Mouse (Mus musculus) megakaryocyte, embryonic 14.5 days (primary cell): ENCODE measurements around the gene Ptpn1. TPM values are rescaled to one million over a fixed set of nuclear protein-coding genes. Genes with fewer than 3 reads are reported as not detected.

ENCODE experiments used
- H3K27me3 ChIP-seq: replicated peaks from 2 replicates; pipeline ENCODE3; 2012; ENCODE audit warnings: inconsistent platforms
- H3K36me3 ChIP-seq: replicated peaks from 2 replicates; pipeline ENCODE3; 2012; ENCODE audit warnings: low read length, inconsistent platforms, mixed read lengths
- H3K4me1 ChIP-seq: 2 replicates; pipeline ENCODE4 v1.6.1; 2012; ENCODE audit warnings: inconsistent platforms
- H3K4me3 ChIP-seq: replicated peaks from 2 replicates; pipeline ENCODE3; 2012; ENCODE audit warnings: moderate library complexity, mild to moderate bottlenecking, inconsistent platforms
- H3K9me3 ChIP-seq: 2 replicates; pipeline ENCODE4 v1.6.1; 2012; ENCODE audit warnings: inconsistent platforms
- FLI1 ChIP-seq: IDR thresholded peaks from 2 replicates; pipeline ENCODE4 v1.6.1; 2012; ENCODE audit warnings: low read length, inconsistent platforms, mixed read lengths
- GATA1 ChIP-seq: IDR thresholded peaks from 3 replicates; pipeline ENCODE4 v1.6.1; 2012; ENCODE audit warnings: mixed read lengths, low read length, inconsistent platforms, borderline replicate concordance
- polyA plus RNA-seq: library from polyadenylated mRNA; stranded (reverse); fragments of >175 nt; gene quantifications from 2 replicates; pipeline ENCODE4 v1.2.3, GENCODE M21; 2012; ENCODE audit warnings: low replicate concordance; ENCODE audit not compliant: insufficient read depth

The Ptpn1 gene
- polyA plus RNA-seq, 1 experiment = 120 TPM

GRCm38 (mm10) chr2:167978271-167978670 is 46.4 kb downstream of the Ptpn1 start:
- H3K4me1 ChIP-seq = peaks cover 69% of the 10 kb centered on the region
- peaks cover 100% of the 10 kb centered on the region for H3K36me3 ChIP-seq
- no peak overlapping the region for H3K4me3 ChIP-seq
- no peaks in the 10 kb centered on the region for H3K27me3 ChIP-seq
- H3K9me3 ChIP-seq = no peaks in the 10 kb centered on the region
- TF ChIP-seq GATA1 (no peak), FLI1 (no peak)

GRCm38 (mm10) chr2:167980391-167980790 is 48.5 kb downstream of the Ptpn1 start:
- Histone ChIP-seq H3K9me3 (no peaks in the 10 kb centered on the region), H3K4me3 (no peak overlapping the region), H3K36me3 (peaks cover 100% of the 10 kb centered on the region), H3K4me1 (peaks cover 69% of the 10 kb centered on the region), H3K27me3 (no peaks in the 10 kb centered on the region)
- no peak for TF ChIP-seq FLI1
- TF ChIP-seq GATA1 = no peak

- Histone ChIP-seq H3K9me3 (no peaks in the 10 kb centered on the region), H3K27me3 (no peaks in the 10 kb centered on the region), H3K4me1 (peaks cover 68% of the 10 kb centered on the region), H3K4me3 (no peak overlapping the region), H3K36me3 (peaks cover 100% of the 10 kb centered on the region)
- TF ChIP-seq GATA1 = no peak
- no peak for TF ChIP-seq FLI1
Observed at GRCm38 (mm10) chr2:167982646-167983045, 50.8 kb downstream of the Ptpn1 start.

- peaks cover 100% of the 10 kb centered on the region for H3K36me3 ChIP-seq
- no peaks in the 10 kb centered on the region for H3K27me3 ChIP-seq
- TF ChIP-seq FLI1 (no peak), GATA1 (no peak)
- H3K4me3 ChIP-seq = no peak overlapping the region
- H3K4me1 ChIP-seq = peaks cover 66% of the 10 kb centered on the region
- no peaks in the 10 kb centered on the region for H3K9me3 ChIP-seq
Observed at GRCm38 (mm10) chr2:167984371-167984770, 52.5 kb downstream of the Ptpn1 start.

GRCm38 (mm10) chr2:167984946-167985345 is 53.1 kb downstream of the Ptpn1 start:
- H3K9me3 ChIP-seq = no peaks in the 10 kb centered on the region
- peaks cover 100% of the 10 kb centered on the region for H3K36me3 ChIP-seq
- no peaks in the 10 kb centered on the region for H3K27me3 ChIP-seq
- TF ChIP-seq FLI1 (no peak), GATA1 (no peak)
- no peak overlapping the region for H3K4me3 ChIP-seq
- peaks cover 66% of the 10 kb centered on the region for H3K4me1 ChIP-seq

- Histone ChIP-seq H3K4me1 (peaks cover 66% of the 10 kb centered on the region), H3K4me3 (no peak overlapping the region), H3K36me3 (peaks cover 100% of the 10 kb centered on the region), H3K9me3 (no peaks in the 10 kb centered on the region), H3K27me3 (no peaks in the 10 kb centered on the region)
- TF ChIP-seq FLI1 (no peak), GATA1 (no peak)
Observed at GRCm38 (mm10) chr2:167986762-167987161, 54.9 kb downstream of the Ptpn1 start.

GRCm38 (mm10) chr2:167987640-167988039 is 55.8 kb downstream of the Ptpn1 start:
- H3K36me3 ChIP-seq = peaks cover 100% of the 10 kb centered on the region
- H3K27me3 ChIP-seq = no peaks in the 10 kb centered on the region
- H3K4me1 ChIP-seq = peaks cover 69% of the 10 kb centered on the region
- no peak overlapping the region for H3K4me3 ChIP-seq
- TF ChIP-seq GATA1 = no peak
- H3K9me3 ChIP-seq = no peaks in the 10 kb centered on the region

GRCm38 (mm10) chr2:167989310-167989709 is 57.5 kb downstream of the Ptpn1 start:
- H3K9me3 ChIP-seq = no peaks in the 10 kb centered on the region
- H3K36me3 ChIP-seq = peaks cover 100% of the 10 kb centered on the region
- peaks cover 56% of the 10 kb centered on the region for H3K4me1 ChIP-seq
- H3K27me3 ChIP-seq = no peaks in the 10 kb centered on the region
- TF ChIP-seq GATA1 (no peak), FLI1 (no peak)
- H3K4me3 ChIP-seq = no peak overlapping the region

- no peaks in the 10 kb centered on the region for H3K9me3 ChIP-seq
- no peak for TF ChIP-seq GATA1
- no peak overlapping the region for H3K4me3 ChIP-seq
Observed at GRCm38 (mm10) chr2:167993260-167993659, 61.4 kb downstream of the Ptpn1 start.

GRCm38 (mm10) chr2:167995870-167996635 is 64.2 kb downstream of the Ptpn1 start:
- peaks cover 94% of the 10 kb centered on the region for H3K36me3 ChIP-seq
- no peaks in the 10 kb centered on the region for H3K27me3 ChIP-seq
- no peak for TF ChIP-seq FLI1
- no peak for TF ChIP-seq GATA1
- 0 out of 2 replicates have a peak, but pooled peaks cover 3% of the 10 kb centered on the region for H3K9me3 ChIP-seq
- H3K4me1 ChIP-seq = peaks cover 44% of the 10 kb centered on the region
- H3K4me3 ChIP-seq = no peak overlapping the region

More at GRCm38 (mm10) chr2:167993260-167993659, 61.4 kb downstream of the Ptpn1 start:
- H3K4me1 ChIP-seq = peaks cover 37% of the 10 kb centered on the region
- peaks cover 100% of the 10 kb centered on the region for H3K36me3 ChIP-seq
- H3K27me3 ChIP-seq = no peaks in the 10 kb centered on the region
